Mouse (Mus musculus) T-cell, adult 66 days (primary cell): ENCODE data around the gene Zfand4. TPM values are rescaled to one million over a fixed set of nuclear protein-coding genes. Genes with fewer than 3 reads are reported as not detected.

ENCODE experiments used
- total RNA-seq, 2 experiments: library from RNA; stranded (reverse); gene quantifications; 3 replicates in 1 of 2; 4 replicates in 1 of 2; pipeline ENCODE4 v1.2.4; 2023

Gene Zfand4
- 1 to 10 TPM; 2.0 to 4.6 TPM for total RNA-seq

GRCm38 (mm10) chr6:116264018-116264651 lies at the start of gene Zfand4:
Zfand4 (plus strand) TSS chr6:116264222.

GRCm38 (mm10) chr6:116337835-116338501 lies 73.9 kb downstream of the Zfand4 start, which contains the start of gene March8:
March8 (plus strand) TSS chr6:116338024.

Other genes starting within 250 kb of the Zfand4 start
- 10 to 100 TPM; 43.2 to 46.8 TPM for gene Tmcc1, start 70.7 kb upstream of the Zfand4 start, total RNA-seq
- 10 to 100 TPM; 95.6 to 98.6 TPM for gene Washc2, start 56.2 kb upstream of the Zfand4 start, total RNA-seq
- 1 to 10 TPM; 1.2 to 2.8 TPM for gene March8, start 73.8 kb downstream of the Zfand4 start, total RNA-seq
- gene Alox5, start 197.0 kb downstream of the Zfand4 start, total RNA-seq = under 1 TPM in 1 of 2 experiments, not detected in 1; 0.70 TPM
- gene Olfr211, start 224.9 kb downstream of the Zfand4 start, total RNA-seq = not detected
- under 1 TPM in 1 of 2 experiments, not detected in 1; 0.20 TPM for gene Olfr212, start 242.3 kb downstream of the Zfand4 start, total RNA-seq